Mouse (Mus musculus) activated CD4-positive, CD25-positive, alpha-beta regulatory T cell, adult 4 months (primary cell): Measurements from ENCODE around the gene Unc80. TPM values are rescaled to one million over a fixed set of nuclear protein-coding genes. Genes with fewer than 3 reads are reported as not detected.

ENCODE experiments used
- ATAC-seq: one replicate; pipeline ENCODE4 v1.8.0; 2017
- polyA plus RNA-seq, 2 experiments: library from polyadenylated mRNA; unstranded; fragments of 100-300 nt; shearing (Covaris generic); gene quantifications; one replicate each; pipeline ENCODE4 v1.2.1; 2017

The Unc80 gene
- under 1 TPM in 1 of 2 experiments, not detected in 1; 0.79 TPM for polyA plus RNA-seq

DNA sequence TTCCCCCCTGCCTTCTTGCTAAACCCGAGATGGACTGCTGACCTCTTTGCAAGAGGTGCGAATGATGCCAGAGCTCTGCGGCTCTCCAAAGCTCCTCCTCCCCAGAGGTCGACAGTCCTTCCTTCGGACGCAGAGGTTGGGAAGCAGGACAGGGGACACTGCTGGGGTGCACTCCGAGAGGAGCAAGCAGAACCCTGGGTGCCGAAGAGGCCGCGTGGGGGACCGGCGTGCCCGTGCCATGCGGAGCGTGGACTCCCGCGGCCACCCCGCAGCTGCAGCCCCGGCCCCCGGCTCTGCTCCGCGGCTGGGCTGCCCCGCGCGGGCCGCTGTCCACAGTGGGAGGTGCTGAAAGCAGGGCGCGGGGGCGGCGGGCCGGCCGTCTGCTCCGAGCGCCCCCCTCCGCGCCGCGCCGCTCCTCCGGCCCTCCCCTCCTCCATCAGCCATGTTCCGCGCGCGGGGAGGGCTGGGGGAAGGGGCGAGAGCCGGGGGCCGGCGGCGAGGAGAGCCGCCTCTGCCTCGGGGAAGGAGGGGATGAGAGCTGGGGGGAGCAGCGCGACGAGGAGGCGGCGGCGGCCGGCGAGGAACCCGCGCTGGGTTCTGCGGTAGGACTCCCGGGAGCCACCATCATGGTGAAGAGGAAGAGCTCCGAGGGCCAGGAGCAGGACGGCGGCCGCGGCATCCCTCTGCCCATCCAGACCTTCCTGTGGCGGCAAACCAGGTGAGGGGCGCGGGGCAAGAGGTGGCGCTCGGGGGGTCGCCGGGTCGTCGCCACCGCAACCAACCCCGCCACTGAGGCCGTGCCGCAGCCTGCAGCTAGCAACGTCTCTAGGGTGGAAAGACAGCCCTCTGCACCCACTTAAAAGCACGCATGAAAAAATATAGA lies at the start of gene Unc80:
Unc80 (plus strand) TSS at position 547 of the 883 bp plus-strand sequence.
- no peak for ATAC-seq

DNA sequence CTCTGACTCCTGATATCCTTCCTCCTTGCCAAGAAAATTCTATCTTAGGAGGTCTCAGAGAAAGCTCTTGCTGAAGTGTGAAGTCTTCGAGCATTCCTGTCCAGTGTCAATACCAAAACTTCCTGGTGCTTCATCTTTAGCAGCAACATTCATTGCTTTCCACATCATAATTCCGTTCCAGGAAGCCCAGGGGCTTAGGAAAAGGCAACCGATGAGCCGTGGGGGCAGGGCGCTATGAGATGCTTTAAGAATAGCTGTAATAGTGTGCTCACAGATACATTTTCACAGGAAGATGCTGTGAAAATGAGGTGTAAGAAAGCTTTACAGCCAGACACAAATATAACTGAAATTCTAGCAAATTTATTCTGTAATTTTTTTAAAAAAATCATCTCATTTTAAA lies 42.1 kb upstream of the Unc80 start:
- ATAC-seq: no peak

GRCm38 (mm10) chr1:66430962-66431361 lies 37.2 kb upstream of the Unc80 start:
- ATAC-seq: no peak

GRCm38 (mm10) chr1:66431472-66431871 lies 36.7 kb upstream of the Unc80 start:
- no peak for ATAC-seq

- ATAC-seq: no peak
Observed at GRCm38 (mm10) chr1:66438069-66438468, 30.1 kb upstream of the Unc80 start.

- ATAC-seq: no peak
Observed at GRCm38 (mm10) chr1:66442922-66443321, 25.2 kb upstream of the Unc80 start.

- ATAC-seq: no peak
Observed at GRCm38 (mm10) chr1:66449471-66449870, 18.7 kb upstream of the Unc80 start.

- ATAC-seq: no peak
Observed at GRCm38 (mm10) chr1:66456580-66456979, 11.6 kb upstream of the Unc80 start.

- ATAC-seq: no peak
Observed at GRCm38 (mm10) chr1:66457747-66458146, 10.4 kb upstream of the Unc80 start.

DNA sequence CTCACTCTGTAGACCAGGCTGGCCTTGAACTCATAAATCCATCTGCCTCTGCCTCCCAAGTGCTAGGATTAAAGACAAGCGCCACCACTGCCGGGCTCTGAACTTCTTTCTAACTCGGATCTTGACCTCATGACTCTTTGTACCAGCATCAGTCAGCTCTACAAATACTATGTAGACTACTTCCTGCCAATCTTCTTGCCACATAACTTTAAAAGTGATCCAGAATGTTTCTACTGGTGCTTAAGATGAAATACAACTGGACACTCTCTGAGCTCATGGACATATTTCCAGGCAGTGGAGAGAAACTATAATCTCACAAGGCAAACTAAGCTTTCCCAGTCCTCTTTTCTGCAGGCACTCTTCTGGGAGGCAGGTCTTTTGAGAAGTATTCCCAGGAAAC lies 8.8 kb upstream of the Unc80 start:
- ATAC-seq: no peak

DNA sequence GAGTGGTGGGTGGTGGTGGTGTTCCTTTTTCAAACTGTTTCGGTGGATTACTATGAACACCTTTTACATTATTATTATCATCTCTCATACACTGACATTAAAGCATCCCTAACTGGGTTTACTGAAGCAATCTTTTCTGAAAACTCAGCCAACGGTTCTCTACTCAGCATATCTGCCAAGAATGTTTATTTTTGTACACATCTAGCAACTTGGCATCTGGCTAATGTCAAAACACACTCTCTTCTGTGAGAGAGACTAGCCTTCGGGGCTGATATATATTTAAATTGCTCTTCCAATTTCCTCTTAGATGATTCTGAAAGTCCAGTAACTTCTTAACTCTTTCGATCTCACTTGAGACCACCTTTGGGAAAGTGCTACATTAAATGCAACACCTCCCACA lies 7.3 kb upstream of the Unc80 start:
- ATAC-seq: no peak

DNA sequence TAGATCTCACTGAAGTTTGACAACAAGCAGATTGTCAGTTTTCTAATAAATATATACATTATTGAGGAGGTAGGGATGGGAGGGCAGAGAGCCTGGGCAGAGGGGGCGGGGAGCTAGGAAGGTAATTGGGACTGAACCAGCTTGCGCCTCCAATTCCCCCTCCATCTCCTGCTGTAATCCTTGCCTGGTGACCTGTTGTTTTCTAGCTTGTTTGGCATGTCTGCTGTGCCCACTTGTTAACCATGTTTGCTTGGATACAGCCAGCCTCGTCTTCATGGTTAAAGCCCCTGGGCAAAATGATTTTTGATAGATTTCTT lies 495 bp downstream of the Unc80 start:
- no peak for ATAC-seq

DNA sequence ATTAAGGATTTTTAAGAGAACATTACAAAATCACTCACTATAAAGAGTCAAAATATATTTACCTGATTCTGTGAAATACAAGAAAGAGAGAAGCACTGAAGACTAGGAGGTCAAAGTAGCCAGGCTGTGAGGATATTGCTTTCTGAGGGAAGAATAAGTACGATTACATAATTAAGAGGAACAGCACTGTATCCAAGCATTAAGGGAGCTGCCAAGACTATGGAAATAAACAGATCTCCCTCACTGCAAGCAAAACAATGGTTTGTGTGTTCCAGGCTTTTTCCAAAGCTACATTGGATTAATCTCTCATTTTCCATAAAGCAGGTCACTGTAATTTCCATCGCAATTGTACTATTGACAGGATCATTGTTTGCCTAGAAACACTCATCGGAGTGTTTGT lies 14.6 kb downstream of the Unc80 start:
- ATAC-seq: no peak

GRCm38 (mm10) chr1:66493064-66493463 lies 24.9 kb downstream of the Unc80 start:
- no peak for ATAC-seq

DNA sequence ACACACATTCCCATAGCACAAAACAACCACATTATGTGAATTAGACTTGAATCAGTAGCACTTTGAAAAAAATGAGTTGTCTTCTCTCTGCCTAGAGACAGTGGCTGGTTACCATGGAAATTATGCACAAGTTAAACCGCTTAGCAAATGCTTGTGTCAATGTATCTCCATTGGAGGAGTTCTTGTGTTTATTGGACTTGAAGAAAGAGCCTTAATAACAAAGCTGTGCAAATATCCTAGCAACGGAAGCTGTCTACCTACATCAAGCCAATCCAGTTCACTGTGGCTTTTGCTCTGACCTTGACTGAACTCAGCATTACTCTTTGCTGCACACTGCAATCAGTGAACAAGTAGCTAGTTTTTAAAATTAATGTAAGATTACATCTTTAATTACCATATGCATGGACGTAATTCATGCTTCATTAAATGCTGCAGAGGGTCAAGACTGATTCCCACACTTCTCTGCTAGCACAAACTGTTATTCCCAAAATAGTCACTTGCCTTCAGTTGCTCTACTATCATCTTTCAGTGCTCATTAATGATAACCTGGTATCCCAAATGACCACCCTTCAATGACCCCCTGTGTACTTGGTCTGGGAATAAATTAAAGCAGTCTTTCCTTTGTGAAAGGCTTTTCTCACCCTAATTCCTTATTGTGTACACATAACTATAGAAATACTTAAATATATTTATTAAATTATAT lies 27.3 kb downstream of the Unc80 start:
- no peak for ATAC-seq

DNA sequence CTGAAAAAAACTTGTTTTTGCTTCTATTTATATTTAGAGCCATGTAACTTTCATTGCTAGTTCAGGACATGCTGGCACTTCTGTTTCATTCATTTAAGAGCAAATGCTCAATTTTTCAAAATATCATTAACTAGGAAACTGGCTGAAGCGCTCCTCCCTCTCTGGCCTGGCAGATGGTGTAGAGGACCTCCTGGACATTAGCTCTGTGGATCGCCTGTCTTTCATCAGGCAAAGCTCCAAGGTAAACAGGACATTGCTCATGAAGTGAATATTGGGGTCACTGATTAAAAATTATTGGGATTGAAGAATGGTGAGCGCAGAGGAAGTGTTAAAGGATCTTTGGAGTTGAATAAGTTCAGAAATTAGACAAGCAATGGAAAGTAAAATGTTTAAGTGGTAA lies 82.6 kb downstream of the Unc80 start:
- no peak for ATAC-seq

GRCm38 (mm10) chr1:66552396-66552966 lies 84.3 kb downstream of the Unc80 start:
- ATAC-seq: peak; percentile 88

GRCm38 (mm10) chr1:66561636-66562270 lies 93.6 kb downstream of the Unc80 start:
- ATAC-seq: no peak

DNA sequence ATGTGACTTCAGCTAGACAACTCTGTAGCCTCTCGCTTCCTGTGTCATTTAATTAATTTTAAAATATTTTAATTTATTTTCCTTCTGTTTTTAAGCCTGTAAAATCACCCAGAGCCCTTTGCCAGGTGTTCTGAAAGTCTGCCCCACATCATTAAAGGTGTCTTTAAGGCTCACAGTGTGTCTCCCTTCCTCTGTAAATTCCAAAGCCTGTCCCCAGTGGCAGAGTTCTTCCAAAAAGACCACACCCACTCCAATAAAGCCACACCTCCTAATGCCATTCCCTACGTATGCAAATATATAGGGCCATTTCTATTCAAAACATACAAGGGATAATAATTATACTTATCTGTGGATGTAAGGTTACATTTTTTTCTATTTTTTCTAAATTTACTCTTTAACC lies 94.2 kb downstream of the Unc80 start:
- ATAC-seq: no peak

GRCm38 (mm10) chr1:66569736-66570135 lies 101.6 kb downstream of the Unc80 start:
- ATAC-seq: no peak

- ATAC-seq: no peak
Observed at GRCm38 (mm10) chr1:66597163-66597788, 129.1 kb downstream of the Unc80 start.

DNA sequence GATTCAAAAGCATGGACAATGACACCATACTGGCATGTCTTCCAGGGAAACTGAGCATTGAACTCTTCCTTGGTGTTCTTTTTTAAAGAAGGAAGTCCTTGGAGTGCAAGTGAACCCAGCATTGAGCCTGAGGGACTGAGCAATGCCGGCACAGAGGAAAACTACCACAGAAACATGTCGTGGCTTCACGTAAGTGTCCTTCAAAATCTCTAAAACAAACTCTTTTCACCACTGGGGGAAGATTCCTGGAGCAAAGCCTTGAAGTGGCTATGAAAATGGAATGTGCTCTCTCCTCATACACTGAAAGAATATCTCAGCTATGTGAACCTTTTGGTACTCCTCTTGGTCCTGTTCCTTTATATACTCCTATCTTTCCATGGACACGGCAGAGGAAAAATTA lies 140.1 kb downstream of the Unc80 start:
- ATAC-seq: no peak

- ATAC-seq: no peak
Observed at GRCm38 (mm10) chr1:66617188-66617587, 149.0 kb downstream of the Unc80 start.
